Mouse (Mus musculus) left cerebral cortex, postnatal 36 days (tissue): ENCODE measurements around the gene Gm11733. TPM values are rescaled to one million over a fixed set of nuclear protein-coding genes. Genes with fewer than 3 reads are reported as not detected.

Source experiments
- DNase-seq, 2 experiments: peaks; one replicate each; pipeline ENCODE4 v3.0.0; 2021 to 2022; ENCODE audit warnings: low spot score in 2 of 2, mixed read lengths in 1 of 2
- intact Hi-C: fragments of 180-260 bp; cut with DNase I; formaldehyde crosslinking; loops from one replicate; pipeline ENCODE4 v1.15.1; 2025
- total RNA-seq, 2 experiments: library from RNA; stranded (reverse); gene quantifications; 2 replicates each; pipeline ENCODE4 v1.2.3; 2021

The Gm11733 gene
- total RNA-seq, 2 experiments from 2014 or later = 0.22 TPM; not detected in 1

DNA sequence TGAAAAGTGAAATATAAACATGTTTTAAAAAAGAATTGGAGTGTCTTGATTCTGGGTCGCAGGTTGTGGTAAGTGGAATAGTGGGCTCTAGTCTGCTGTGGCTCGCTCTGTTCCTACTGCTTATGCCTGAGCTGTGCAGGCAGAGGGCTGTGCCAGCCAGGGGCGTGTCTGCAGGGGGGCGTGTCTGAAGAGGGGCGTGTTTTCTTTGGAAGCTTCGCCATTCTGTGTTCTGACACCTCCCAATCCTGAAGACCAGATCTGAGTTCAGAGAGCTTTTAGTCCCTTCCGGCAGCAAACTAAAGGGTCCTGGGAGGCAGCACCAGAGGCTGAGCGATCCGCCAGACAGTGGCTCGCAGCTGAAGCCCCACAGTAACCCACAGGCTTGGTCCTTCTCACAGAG lies 8.5 kb upstream of the Gm11733 start:
- DNase-seq = no peak
- intact Hi-C loops = no loop called here

DNA sequence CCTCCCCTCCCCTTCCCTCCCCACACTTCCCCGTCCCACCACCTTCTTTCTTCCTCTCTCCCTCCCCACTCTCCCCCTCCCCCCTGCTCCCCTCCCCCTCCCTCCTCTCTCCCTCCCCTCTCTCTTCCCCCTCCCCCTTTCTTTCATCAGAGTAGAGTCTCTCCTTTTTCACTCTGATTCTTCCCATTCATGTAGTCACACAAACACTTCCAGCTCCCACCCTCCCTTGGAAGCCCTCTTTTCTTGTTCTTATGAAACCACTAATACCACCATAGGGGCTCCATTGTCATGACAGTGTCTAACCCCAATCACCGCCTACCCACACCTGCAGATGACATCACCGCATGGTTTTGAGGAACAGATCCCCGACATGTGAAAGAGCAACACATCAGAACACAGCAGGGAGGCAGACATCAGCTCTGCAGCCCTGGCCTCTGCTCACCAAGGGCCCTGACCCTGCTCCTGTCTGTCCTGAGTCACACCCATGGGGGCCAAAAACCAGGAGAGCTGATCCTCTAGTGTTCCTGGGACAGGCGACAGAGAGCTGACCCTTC lies 7.5 kb upstream of the Gm11733 start:
- no peak for DNase-seq
- intact Hi-C loops = no loop called here

DNA sequence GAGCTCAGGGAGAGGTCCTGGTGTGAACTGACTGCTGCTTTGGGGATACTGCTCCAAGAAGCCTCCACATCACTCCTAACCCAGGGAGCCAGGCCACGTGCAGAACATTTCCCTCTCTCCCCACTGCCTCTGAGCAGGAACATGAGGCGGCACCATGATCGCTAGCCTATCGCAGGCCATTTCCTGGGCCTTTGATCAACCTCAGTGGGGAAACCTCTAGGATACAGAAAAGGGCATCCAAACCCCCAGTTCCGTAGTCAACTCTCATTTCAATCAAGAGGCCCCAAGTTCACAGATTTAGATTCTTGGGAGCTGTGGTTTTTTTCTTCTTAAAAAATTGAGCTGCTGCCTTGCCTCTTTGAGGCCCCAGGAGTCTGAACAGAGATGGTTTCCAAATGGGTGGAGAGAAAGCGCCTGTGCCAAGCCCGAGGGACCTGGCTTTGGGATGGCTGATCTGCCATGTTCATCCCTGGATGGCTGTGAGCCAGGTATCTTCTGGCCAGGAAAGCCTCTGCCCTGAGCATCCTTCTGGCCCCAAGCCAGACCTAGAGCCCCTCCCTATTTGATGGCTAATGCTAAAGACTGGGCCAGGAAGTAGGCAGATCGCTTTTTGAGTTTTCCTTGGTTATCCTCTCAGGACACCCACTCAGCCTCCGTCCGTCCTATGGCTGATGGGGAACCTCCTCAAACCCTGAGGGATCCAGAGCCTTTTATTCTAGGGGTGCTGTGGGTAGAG lies 5.7 kb upstream of the Gm11733 start:
- intact Hi-C loops = no loop called here
- no peak for DNase-seq

DNA sequence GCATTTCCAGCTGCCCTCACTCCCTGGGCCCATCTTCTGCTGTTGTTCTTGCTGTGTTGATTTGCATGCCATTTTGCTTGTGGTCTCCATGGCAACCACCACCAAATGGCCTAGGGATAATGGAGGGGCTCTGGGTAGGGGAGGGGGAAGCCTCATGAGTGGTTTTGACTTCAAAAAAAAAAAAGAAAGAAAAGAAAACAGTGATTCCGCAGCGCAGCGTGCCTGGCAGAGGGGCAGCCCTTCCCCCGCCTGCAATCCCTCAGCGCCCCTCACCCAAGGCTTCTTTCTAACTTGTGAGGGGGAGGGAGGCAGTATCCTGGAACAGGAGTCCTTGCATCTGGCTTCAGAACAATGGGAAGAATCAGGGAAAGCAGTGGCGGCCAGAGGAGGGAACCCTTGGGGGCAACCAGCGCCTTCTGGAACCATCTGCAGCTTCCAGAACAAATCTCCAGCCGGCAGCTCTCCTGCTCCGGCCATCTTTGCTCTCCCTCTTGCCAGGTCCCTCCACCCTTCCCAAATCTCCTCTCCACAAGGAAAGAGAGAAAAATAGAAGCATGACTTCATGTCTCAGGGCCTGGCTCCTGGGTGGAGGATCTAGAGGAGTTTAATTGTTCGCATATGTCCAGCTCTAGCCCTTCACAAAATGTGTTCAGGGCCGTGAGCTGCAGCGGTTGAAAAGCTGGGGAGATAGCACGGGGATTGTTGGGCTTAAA lies 5.0 kb upstream of the Gm11733 start:
- intact Hi-C loops = no loop called here

DNA sequence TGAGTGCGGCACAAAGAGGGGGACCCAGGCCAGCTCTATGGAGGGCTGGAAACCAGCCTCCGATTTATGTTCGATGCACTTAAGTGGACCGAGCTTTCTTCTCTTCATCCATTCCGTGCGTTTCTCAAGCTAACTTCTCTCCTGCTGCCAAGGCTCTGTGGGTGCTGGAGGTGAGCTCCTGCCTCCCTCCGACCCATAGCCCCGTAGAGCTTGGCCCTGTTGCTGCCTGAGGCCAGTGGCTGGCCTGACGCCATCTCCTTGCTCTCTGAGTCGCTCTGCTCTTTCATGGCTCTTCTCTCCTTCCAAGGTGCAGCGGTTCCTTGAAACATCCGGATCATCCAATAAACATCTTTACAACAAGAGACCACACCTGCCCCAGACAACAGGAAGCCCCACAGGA lies 4.4 kb upstream of the Gm11733 start:
- no peak for DNase-seq
- intact Hi-C loops = loop anchor here (5.0 kb wide), 5 partner anchors 42 to 173 kb away; partner anchors contain the start of gene Tnrc6c

More for the DNA sequence above, 5.0 kb upstream of the Gm11733 start:
- DNase-seq = peak in 1 of 2 experiments; percentile 19

DNA sequence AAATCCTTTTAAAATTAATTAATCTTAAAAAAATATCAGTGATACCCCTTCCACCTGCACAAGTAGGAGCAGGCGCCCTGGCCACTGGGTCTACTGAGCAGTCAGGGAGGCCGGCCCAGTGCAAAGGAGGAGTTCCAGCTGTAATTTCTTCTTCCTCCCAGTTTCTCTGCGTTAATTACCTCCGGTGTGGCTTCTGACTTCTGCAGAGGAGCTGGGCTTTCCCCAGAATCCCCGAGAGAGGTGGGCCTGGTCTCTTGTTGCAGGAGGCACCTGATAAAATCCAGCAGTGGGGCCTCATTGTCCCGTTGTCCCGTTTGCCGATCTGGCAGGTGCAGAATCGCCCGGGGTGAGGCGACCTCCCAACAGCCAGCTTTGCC lies 1.9 kb upstream of the Gm11733 start:
- intact Hi-C loops = loop anchor here (2.0 to 5.0 kb wide), 6 partner anchors 40 to 170 kb away; partner anchors contain the start of gene Tnrc6c
- DNase-seq = no peak

DNA sequence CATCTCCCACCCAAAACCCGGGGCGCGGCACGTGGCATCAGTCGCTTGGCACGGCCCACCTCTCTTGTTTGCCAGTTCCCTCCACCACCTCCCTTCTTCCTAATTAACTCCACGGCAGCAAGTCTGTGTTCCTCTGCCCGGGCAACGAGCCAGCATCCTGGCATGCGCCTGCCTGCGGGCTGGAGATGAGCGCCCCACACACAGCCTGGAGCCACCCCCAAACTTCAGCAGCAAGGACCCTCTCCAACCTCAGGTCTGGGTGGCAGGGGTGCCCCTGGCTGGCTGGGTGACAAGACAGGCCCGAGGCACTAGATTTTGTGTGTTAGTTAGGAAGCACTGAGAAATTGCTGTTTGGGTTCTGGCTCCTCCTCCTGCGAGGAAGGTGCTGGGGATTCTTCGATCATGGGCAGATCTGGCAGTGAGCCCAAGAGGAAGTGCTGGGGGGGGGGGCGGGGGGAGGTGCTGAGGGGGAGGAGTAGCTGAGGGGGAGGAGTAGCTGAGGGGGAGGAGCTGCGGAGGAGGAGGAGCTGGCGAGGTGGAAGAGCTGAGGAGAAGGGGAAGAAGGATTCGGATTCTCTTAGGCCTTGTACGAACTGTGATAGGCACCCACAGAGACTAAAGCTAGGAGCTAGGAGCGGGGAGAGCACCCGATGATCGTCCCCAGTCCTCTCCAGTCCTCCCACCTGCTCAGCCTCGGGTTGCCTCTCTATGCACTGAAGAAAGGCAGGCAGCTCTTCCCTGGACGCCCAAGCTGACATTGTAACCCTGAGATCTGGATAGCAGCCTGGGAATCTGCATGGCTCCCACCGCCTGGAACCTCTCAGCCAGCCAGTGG lies 1.3 kb upstream of the Gm11733 start:
- intact Hi-C loops = loop anchor here (2.0 to 5.0 kb wide), 6 partner anchors 39 to 169 kb away; partner anchors contain the start of gene Tnrc6c

DNA sequence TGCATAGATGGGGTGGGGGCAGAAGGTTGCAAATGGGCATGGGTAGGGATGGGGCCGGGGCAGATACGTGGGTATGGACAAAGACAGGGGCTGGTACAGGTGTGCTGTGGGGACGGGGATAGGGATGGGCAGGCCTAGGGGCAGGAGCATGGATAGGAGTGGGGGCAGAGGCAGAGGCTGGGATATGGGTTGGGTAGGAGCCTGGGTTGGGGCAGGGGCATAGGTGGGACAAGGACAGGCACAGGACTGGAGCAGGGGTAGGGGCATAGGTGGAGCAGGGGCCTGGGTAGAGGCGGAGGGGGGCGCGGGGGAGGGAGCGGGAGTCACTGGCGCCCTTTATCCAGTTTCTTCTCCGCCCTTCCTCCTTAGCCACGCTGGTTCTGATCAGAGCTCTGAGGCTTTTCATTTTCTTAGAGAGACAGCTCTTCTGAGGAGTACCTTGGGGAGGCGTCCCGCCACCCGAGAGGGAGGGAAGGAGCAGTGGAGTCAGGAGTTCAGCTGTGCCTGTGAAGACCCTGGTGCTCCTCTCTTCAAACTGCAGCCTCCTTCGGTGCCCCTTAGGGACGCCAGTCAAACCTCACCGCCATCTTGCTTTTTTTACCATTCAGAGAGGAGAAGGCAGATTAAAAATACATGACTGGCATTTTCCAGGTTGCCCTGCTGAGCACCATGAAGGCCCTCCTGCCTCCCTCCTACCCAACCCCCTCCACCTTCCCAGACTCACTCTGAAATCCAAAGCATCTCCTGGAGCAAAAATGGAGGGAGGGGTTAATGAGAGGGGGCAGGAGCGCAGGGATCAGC lies 7.4 kb downstream of the Gm11733 start:
- intact Hi-C loops = no loop called here
- DNase-seq = no peak

More for the DNA sequence above, 1.3 kb upstream of the Gm11733 start:
- DNase-seq = peak; percentile 93 to 94

DNA sequence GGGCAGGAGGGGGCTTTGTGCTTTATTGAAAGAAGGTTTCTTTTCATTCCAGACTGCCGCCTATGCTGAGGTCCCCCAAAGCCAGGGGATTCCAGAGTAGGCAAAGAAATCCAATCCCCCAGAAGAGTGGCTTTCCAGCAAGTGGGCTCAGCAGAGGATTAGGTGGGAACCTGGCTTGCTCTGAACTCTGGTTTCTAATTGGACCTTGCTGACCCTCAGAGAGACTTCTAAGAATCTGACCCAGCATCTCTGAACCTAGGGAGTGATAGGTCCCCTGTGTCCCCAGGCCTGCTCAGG lies 8.0 kb downstream of the Gm11733 start:
- no peak for DNase-seq
- intact Hi-C loops = no loop called here

DNA sequence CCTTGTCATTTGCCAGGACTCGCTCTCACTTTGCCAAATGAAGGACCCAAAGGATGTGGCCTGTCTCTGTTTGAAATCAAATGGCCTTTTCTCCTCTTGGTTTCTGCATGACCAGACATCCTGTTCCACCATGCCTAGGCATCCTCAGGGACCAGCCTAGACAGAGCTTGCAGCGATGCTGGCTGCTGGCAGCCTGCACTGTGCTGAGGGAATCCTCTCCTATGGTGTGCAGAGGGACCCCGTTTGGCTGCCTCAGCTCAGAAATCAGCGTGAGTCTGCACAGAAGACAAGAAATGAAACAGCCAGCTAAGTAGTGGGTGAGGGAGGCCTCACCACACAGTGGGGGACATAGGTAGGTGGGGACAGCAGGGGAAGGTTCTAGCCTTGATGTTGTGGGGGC lies 12.6 kb downstream of the Gm11733 start:
- no peak for DNase-seq
- intact Hi-C loops = no loop called here

DNA sequence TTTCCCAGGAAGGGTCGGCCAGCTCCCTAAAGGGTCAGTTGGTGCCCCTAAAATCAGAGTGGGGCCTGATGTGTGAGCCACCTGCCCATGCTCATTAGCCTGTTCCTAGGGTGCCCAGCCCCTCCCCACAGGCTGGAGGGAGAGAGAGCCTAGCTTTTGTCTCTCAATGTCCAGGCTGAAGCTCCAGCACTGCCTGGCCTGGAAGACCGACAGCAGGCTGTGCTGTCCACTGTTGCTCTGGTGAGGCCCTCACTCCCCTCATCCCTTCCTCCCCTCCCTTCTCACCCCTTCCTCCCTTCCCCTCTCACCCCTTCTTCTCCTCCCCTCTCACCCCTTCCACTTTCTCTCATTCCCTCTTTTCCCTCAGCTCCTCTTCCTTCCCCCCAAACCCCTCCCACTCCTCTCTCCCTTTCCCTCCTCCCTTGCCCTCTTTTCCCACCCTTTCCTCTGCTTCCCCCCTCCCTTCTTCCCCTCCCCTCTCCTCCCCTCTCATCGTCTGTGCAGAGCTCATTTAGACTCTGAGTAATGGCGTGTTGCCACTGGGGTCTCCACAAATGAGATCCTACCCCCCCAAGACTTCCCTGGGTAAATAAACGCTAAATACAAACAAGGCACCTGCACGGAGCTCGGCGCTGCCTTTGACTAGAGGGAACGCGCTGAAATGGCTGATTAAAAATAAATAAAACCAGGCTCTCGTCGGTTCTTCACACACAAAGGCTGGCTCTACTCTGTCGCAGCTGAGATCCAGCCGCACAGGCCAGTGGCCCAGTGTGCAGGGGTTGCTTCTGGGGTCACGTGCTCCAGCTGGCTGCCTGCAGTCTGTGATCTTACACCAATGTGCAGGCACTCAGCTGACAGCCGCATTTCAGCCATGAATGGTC lies 13.3 kb downstream of the Gm11733 start:
- DNase-seq = peak in 1 of 2 experiments; percentile 17
- intact Hi-C loops = no loop called here

DNA sequence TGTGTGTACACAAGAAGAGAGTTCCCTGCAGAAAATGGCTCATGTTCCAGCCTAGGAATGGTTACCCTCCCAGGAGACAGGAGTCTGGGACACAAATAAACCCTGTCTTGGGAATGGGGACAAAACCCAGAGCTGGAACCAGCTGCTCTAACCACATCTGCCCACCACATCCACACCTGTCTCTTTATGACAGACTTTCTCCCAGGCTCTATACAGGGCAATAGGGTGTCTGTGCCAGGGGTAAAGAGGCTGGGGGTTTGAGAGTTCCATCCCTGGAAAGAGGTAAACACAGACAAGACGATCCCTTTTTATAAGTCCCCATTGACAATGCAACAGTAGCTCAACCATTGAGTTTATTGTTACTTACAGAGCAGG lies 14.0 kb downstream of the Gm11733 start:
- intact Hi-C loops = no loop called here
- no peak for DNase-seq

DNA sequence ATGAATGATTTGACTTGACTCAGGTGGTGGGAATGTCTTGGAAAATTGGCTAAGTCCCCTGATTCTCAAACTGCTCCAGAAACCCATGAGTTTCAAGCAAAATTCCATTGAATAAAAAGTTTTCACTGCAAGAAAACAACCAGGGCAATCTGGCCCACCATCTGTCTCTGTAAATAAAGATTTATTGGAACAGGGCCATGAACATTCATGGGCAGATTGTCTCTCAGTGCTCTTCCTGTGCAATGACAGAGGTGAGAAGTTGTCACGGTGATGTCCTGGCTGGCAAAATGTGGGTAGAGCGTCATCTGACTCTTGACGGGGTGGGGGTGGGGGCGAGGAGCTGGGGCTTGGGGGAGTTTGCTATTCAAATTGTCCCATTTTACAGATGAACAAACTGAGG lies 24.8 kb downstream of the Gm11733 start:
- DNase-seq = no peak
- intact Hi-C loops = no loop called here

DNA sequence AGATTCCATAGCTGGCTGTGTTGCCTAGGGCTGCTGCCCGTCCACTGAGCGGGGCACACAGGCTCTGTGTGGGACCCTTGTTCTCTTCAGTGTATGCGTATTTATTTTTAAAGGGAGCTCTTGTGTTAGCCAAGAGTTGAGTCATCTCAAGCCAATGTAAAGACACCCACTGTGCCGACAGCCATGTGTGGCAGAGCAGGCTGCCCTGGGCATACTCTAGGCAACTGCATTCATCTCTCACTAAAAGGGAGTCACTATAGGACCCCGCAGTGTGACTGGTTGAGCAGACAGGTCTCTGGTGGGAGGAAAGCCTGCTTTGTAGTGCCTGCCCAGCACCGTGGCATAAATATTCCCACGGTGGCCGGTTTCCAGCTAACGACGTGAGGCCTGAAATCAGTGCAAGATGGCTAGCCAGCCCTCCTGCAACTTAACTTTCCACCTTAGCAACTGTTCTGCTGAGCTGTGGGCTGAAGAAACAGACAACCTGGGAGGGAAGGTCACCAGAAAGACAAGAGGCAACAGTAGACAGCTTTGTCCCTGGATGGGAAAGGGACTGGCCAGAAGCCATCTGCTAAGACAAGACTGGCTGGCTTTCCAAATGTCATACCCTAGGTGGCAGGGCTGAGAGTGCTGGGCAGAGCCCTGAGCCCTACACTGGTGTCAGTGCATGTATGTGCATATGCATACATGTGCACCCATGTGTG lies 31.7 kb downstream of the Gm11733 start:
- no peak for DNase-seq
- intact Hi-C loops = no loop called here

DNA sequence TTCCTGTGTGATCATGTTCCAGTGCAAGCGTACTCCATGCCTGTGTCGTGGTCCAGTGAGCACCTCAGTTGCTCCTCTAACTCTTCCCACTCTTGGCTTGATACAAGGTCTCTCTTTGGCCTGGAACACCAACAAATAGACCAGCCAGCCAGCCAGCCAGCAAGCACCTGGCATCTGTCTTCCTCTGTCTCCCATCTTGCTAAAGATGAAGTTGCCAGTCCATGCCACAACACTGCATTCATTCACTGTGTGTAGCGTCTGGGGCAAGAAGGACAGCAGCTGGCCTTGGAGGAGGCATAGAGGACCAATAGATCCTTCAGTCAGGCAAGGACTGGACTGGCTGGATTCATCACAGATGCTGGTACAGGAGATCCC lies 32.2 kb downstream of the Gm11733 start:
- no peak for DNase-seq
- intact Hi-C loops = no loop called here

DNA sequence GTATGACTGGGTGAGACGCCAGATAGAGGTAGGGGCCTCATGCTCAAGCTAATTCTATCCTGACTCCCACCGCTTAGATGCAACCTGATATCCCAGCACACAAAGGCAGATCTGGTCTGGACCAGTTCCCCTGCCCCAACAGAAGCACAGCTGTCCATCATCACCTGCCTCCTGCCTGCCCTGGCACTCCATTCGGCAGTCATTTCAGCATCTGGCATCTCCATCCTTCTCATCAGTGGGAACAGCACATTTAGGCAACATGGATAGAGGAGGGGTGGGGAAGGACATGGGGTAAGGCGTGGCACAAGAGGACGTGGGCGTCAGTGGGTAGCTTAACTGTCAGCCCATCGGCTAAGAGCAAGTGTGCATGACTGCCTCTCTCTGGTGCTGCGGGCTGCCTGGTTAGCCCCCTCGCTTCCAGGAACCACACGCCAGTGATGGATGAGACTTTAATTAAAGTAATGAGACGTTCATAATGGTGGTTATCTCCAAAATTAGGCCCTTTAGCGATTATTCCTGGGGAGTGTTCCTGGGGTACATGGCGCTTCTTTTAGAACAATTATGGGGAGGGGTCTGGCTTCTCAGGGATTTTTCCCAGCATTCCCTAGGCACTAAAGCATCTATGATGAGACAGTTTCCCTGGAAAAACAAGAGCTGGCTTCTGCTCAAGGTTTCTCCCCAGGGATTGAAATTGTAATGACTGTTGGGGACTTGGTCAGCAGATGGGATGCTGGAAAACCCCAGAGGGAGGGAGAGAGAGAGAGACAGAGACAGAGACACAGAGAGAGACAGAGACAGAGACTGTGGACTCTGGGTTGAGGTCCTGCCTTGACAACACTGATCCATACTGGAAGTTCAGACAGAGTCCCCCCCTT lies 38.0 kb downstream of the Gm11733 start:
- intact Hi-C loops = loop anchor here (5.0 kb wide), 1 partner anchor 40 kb away; the partner anchor contains the start of gene Gm11733
- DNase-seq = no peak
